Mouse (Mus musculus) MEL (cell line): ENCODE measurements around the gene Strn. TPM values are rescaled to one million over a fixed set of nuclear protein-coding genes. Genes with fewer than 3 reads are reported as not detected.

Source experiments
- DNase-seq: peaks from one replicate; pipeline ENCODE4 v3.0.0; 2011; ENCODE audit warnings: low read depth, low spot score
- H3K27ac ChIP-seq: 2 replicates; pipeline ENCODE4 v1.5.1; 2012; ENCODE audit warnings: low read depth, mild to moderate bottlenecking, control low read depth, low read length, moderate library complexity; ENCODE audit not compliant: control insufficient read depth
- H3K27me3 ChIP-seq, 2 experiments: fragments of 150-350 bp in 1 of 2; sonication (generic) in 1 of 2; 2 replicates each; pipeline ENCODE4 v1.6.1; 2012; ENCODE audit warnings: low read length in 2 of 2, mild to moderate bottlenecking in 2 of 2, improper control_type of control experiment in 1 of 2, moderate library complexity in 1 of 2; ENCODE audit not compliant: insufficient read depth in 2 of 2, control insufficient read depth in 1 of 2
- H3K36me3 ChIP-seq, 2 experiments: 2 replicates each; pipeline ENCODE4 v1.6.1; 2012 to 2014; ENCODE audit warnings: low read length in 2 of 2, improper control_type of control experiment in 1 of 2, inconsistent platforms in 1 of 2, mild to moderate bottlenecking in 1 of 2; ENCODE audit not compliant: insufficient read depth in 2 of 2, control insufficient read depth in 1 of 2
- H3K4me1 ChIP-seq, 2 experiments: fragments of 150-350 bp in 1 of 2; sonication (generic) in 1 of 2; 2 replicates each; pipeline ENCODE4 v1.6.1; 2012; ENCODE audit warnings: low read length in 2 of 2, improper control_type of control experiment in 1 of 2, mild to moderate bottlenecking in 1 of 2; ENCODE audit not compliant: insufficient read depth in 2 of 2, control insufficient read depth in 1 of 2
- H3K4me3 ChIP-seq, 2 experiments: fragments of 150-350 bp in 1 of 2; sonication (generic) in 1 of 2; 2 replicates each; pipeline ENCODE4 v1.5.1; 2012; ENCODE audit warnings: low read depth in 2 of 2, low read length in 2 of 2, mild to moderate bottlenecking in 2 of 2, moderate library complexity in 2 of 2, control low read depth in 1 of 2, improper control_type of control experiment in 1 of 2; ENCODE audit not compliant: control insufficient read depth in 1 of 2, insufficient read depth in 1 of 2
- H3K79me2 ChIP-seq: 2 replicates; pipeline ENCODE4 v1.6.1; 2012; ENCODE audit warnings: mild to moderate bottlenecking, low read length, moderate library complexity; ENCODE audit not compliant: control insufficient read depth, poor library complexity, insufficient read depth
- H3K9ac ChIP-seq: 2 replicates; pipeline ENCODE4 v1.6.1; 2012; ENCODE audit warnings: low read depth, mild to moderate bottlenecking, control low read depth, low read length, moderate library complexity; ENCODE audit not compliant: control insufficient read depth, poor library complexity, severe bottlenecking
- H3K9me3 ChIP-seq: fragments of 150-350 bp; sonication (generic); replicated peaks from 2 replicates; pipeline ENCODE4 v1.6.1; 2012; ENCODE audit warnings: mild to moderate bottlenecking, low read length, improper control_type of control experiment, moderate library complexity; ENCODE audit not compliant: insufficient read depth
- ELF1 ChIP-seq: IDR thresholded peaks from 2 replicates; pipeline ENCODE4 v1.6.1; 2014; ENCODE audit warnings: low read depth, mild to moderate bottlenecking, inconsistent platforms, low read length, improper control_type of control experiment, moderate library complexity
- GABPA ChIP-seq: IDR thresholded peaks from 2 replicates; pipeline ENCODE4 v1.6.1; 2012; ENCODE audit warnings: low read depth, mild to moderate bottlenecking, inconsistent platforms, low read length, improper control_type of control experiment, moderate library complexity
- GATA1 ChIP-seq: IDR thresholded peaks from 2 replicates; pipeline ENCODE4 v1.6.1; 2011; ENCODE audit warnings: low read depth, low read length, improper control_type of control experiment
- HCFC1 ChIP-seq: IDR thresholded peaks from 2 replicates; pipeline ENCODE4 v1.6.1; 2012; ENCODE audit warnings: low read depth, mild to moderate bottlenecking, inconsistent platforms, low read length, improper control_type of control experiment, moderate library complexity
- JUND ChIP-seq: IDR thresholded peaks from 2 replicates; pipeline ENCODE4 v1.6.1; 2011; ENCODE audit warnings: low read depth, mild to moderate bottlenecking, improper control_type of control experiment, low read length
- KAT2A ChIP-seq: conservative IDR thresholded peaks from 2 replicates; pipeline ENCODE4 v1.6.1; 2012; ENCODE audit warnings: low read depth, low read length, improper control_type of control experiment, inconsistent platforms
- MAFK ChIP-seq: IDR thresholded peaks from 2 replicates; pipeline ENCODE4 v1.6.1; 2011; ENCODE audit warnings: low read depth, mild to moderate bottlenecking, low read length, improper control_type of control experiment, borderline replicate concordance
- MAX ChIP-seq: IDR thresholded peaks from 2 replicates; pipeline ENCODE4 v1.6.1; 2011; ENCODE audit warnings: low read length, improper control_type of control experiment
- MYB ChIP-seq: IDR thresholded peaks from 2 replicates; pipeline ENCODE4 v1.6.1; 2011; ENCODE audit warnings: mild to moderate bottlenecking, low read depth, low read length, improper control_type of control experiment
- NRF1 ChIP-seq: IDR thresholded peaks from 2 replicates; pipeline ENCODE4 v1.6.1; 2014; ENCODE audit warnings: low read depth, mild to moderate bottlenecking, inconsistent platforms, low read length, improper control_type of control experiment, moderate library complexity; ENCODE audit not compliant: poor library complexity, insufficient read depth, severe bottlenecking
- POLR2AphosphoS2 ChIP-seq: IDR thresholded peaks from 2 replicates; pipeline ENCODE4 v1.6.1; 2011; ENCODE audit warnings: low read length, improper control_type of control experiment
- RAD21 ChIP-seq: IDR thresholded peaks from 2 replicates; pipeline ENCODE4 v1.6.1; 2011; ENCODE audit warnings: mild to moderate bottlenecking, low read depth, low read length, improper control_type of control experiment
- SMC3 ChIP-seq: IDR thresholded peaks from 2 replicates; pipeline ENCODE4 v1.6.1; 2011; ENCODE audit warnings: low read depth, low read length, improper control_type of control experiment
- TAL1 ChIP-seq: IDR thresholded peaks from 2 replicates; pipeline ENCODE4 v1.6.1; 2012; ENCODE audit warnings: mild to moderate bottlenecking, inconsistent platforms, low read length, moderate library complexity, mixed read lengths
- UBTF ChIP-seq: IDR thresholded peaks from 2 replicates; pipeline ENCODE4 v1.6.1; 2012; ENCODE audit warnings: low read depth, mild to moderate bottlenecking, inconsistent platforms, low read length, improper control_type of control experiment, moderate library complexity, borderline replicate concordance; ENCODE audit not compliant: insufficient read depth
- ZKSCAN1 ChIP-seq: IDR thresholded peaks from 2 replicates; pipeline ENCODE4 v1.6.1; 2012; ENCODE audit warnings: low read depth, mild to moderate bottlenecking, inconsistent platforms, low read length, improper control_type of control experiment, moderate library complexity
- ZNF384 ChIP-seq: IDR thresholded peaks from 2 replicates; pipeline ENCODE4 v1.6.1; 2012; ENCODE audit warnings: low read depth, mild to moderate bottlenecking, inconsistent platforms, low read length, improper control_type of control experiment
- polyA plus RNA-seq, 2 experiments: library from polyadenylated mRNA; stranded (reverse) in 1 of 2; unstranded in 1 of 2; fragments of >175 nt in 1 of 2; fragments of >200 nt in 1 of 2; gene quantifications; 2 replicates each; pipeline versions ENCODE4 v1.2.1 to v1.2.4; 2012; ENCODE audit warnings: low replicate concordance in 2 of 2, low read depth in 1 of 2; ENCODE audit not compliant: insufficient read length in 2 of 2, insufficient read depth in 1 of 2, missing spikeins in 1 of 2
- total RNA-seq: library from RNA; depleted of rRNA; stranded (reverse); fragments of 300-350 nt; gene quantifications from 2 replicates; pipeline ENCODE4 v1.2.3, GENCODE M21; 2012; rRNA removed

Gene Strn
- total RNA-seq (10.2 and 13.4 TPM in 2 replicates), polyA plus RNA-seq (10 to 100 TPM in 1 of 2 experiments, not detected in 1; 13.9 TPM)

- Histone ChIP-seq H3K9ac (peak within 1 kb of the TSS; percentile 98), H3K27ac (peak within 1 kb of the TSS; percentile 81), H3K4me1 (peaks cover 0 to 11% of the 10 kb centered on the region in 2 experiments; a peak in 3 of 4 replicates), H3K79me2 (peaks cover 19% of the 10 kb centered on the region), H3K4me3 (peak within 1 kb of the TSS; percentile 83 to 98), H3K27me3 (no peaks in the 10 kb centered on the region), H3K9me3 (no peaks in the 10 kb centered on the region), H3K36me3 (peaks cover 0 to 25% of the 10 kb centered on the region in 2 experiments; a peak in 2 of 4 replicates)
- no peak for TF ChIP-seq HCFC1
- no peak for TF ChIP-seq NRF1
- no peak for TF ChIP-seq MYB
- no peak for TF ChIP-seq UBTF
- TF ChIP-seq KAT2A, result no peak
- no peak for TF ChIP-seq SMC3
- TF ChIP-seq GATA1, result no peak
- TF ChIP-seq POLR2AphosphoS2, result no peak
- no peak for TF ChIP-seq ZNF384
- no peak for TF ChIP-seq ELF1
- TF ChIP-seq GABPA, result no peak
- no peak for TF ChIP-seq TAL1
- TF ChIP-seq JUND, result no peak
- no peak for TF ChIP-seq MAFK
- TF ChIP-seq RAD21, result no peak
- TF ChIP-seq ZKSCAN1, result no peak
- no peak for TF ChIP-seq MAX
- DNase-seq, result no peak
Measured at GRCm38 (mm10) chr17:78737096-78737495, at the start of gene Strn. Gene Strn (minus strand): TSS chr17:78737196.

- no peak overlapping the region for H3K27ac ChIP-seq
- H3K4me3 ChIP-seq, result no peak overlapping the region
- no peaks in the 10 kb centered on the region for H3K27me3 ChIP-seq
- no peak for TF ChIP-seq HCFC1
- H3K9me3 ChIP-seq, result no peaks in the 10 kb centered on the region
- no peak overlapping the region for H3K9ac ChIP-seq
- H3K4me1 ChIP-seq, result no peaks in the 10 kb centered on the region
- H3K79me2 ChIP-seq, result no peaks in the 10 kb centered on the region
- no peaks in the 10 kb centered on the region; a peak in 1 of 4 replicates for H3K36me3 ChIP-seq
- DNase-seq, result no peak
Measured at GRCm38 (mm10) chr17:78778765-78779164, 41.8 kb upstream of the Strn start.
